Mouse (Mus musculus): ENCODE results near the gene Ttc39d.
"Not testable (repeated sequence)": the region's sequence is repeated elsewhere in the genome, so short reads cannot be mapped to it uniquely, and the experiment has no call there.

Ttc39d gene

DNA sequence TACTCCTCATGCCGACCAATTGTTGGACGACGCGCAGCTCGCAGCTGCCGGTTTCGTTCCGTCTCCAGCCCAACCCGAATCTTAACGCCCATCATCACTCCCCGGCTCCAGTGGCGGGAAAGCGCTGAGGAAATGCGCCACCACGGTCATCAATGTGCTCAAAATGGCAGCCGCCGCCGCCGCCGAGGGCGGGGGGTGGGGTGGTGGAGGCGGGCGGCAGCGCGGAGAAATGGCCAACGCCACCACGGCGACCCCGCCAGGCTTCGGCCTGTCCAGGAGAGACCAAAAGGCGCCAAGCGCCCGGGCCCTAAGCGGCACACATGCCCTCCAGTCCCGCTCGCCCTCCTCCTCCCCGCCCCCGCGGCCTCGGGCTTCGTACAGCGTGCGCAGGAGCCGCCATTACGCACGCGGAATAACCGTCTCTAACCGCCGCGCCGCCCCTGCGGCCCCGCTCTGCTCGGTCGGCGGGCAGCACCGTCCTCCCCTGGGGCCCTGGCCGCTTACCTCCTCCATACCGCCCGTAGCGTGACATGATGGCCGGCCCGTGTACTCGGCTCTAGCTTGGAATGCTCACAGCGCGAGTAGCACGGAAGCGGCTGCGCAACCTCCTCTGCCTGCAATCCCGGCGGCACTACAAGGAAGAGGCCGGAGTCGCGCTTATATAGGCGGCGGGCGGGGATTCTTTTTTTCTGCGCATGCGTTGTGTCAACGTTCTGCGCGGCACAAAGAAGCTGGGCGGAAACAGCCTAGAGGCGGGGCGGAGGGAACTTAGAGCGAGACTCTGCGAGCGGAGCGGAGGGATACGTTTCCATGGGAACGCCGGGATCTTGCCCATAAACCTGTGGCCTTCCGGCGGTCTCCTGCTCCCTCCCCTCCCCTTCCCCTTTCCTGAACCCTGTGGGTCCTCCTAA, at the start of gene Ttc39d, which contains the start of gene Srsf7:
Ttc39d (plus strand) TSS at position 790 of the 911 bp plus-strand sequence.
Srsf7 (minus strand) TSS at position 637 of the 911 bp plus-strand sequence.
- DNase-seq = peak; percentile 99

DNA sequence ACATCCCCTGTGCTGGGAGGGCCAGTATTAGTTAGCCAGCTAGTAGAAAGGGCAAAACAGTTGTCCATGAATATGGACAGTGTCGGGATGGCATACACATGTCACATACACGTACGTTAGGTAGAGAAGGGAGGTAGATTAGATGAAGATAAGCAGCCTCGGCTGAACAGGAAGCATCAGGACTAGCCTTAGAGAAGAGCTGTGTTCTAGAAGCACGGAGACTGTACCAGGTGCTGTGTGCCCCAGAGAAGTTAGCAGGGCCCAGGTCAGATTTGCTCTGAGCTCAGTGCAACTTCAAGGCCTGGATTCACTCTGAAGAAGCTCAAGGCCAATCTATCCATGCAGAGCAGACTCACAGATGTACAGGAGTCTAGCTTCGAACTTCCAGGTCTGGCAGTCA, 49.8 kb upstream of the Ttc39d start:
- no peak for DNase-seq

DNA sequence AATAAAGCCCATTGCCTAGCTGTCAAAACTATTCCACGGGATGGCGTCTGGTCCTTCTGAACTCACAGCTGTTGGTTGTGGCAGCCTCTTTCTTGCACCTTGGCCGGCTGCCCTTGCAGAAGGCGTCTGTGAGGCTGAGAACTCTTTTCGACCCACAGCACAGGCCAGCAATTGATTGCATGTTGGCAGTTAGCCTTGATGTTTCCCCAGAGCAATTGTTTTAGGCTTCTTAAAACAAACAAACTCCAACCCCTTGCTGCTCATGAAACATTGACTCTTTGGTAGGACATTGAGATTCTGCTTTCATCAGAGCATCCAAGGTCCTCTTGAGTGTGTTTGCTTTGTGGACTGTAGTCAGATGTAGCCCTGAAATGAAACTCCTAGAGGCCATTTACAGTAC, 46.8 kb upstream of the Ttc39d start:
- DNase-seq = peak; percentile 28 to 58

DNA sequence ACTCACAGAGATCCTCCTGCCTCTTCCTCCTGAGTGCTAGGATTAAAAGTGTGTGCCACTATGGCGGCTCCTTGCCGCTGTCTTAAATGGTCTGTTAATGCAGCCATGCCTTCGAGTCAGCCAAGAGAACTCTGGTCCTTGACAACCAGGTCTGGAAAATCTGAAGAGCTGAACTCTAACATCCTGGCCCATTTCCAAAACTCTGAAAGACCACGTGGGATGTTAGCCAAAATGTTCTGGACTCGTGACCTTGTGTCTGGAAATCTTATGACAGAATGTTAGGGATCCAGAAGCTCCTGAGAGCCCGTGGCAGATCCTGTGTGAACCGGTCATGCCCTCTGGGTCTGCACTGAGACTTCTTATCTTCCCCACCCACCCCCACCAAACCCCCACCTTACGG, 43.3 kb upstream of the Ttc39d start:
- DNase-seq = no peak

DNA sequence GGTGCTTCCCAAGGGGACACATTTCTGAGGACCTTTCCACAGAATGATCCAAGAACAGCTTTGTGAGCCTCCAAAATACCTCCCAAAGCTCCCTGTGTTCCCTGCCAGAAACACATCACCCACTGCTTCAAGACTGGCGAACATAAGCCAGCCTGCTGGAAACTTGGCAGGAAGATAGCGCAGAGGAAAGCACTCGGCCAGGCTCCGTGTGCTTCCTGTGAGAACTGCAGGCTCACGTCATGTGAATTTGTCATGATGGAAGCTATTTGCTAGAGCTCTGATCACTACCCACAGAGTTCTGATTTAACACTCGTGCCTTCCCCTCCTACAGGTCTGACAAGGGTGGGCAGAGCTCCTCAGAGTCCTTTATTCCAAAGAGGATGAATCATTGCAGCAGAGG, 41.5 kb upstream of the Ttc39d start:
- DNase-seq = peak; percentile 79 to 82

DNA sequence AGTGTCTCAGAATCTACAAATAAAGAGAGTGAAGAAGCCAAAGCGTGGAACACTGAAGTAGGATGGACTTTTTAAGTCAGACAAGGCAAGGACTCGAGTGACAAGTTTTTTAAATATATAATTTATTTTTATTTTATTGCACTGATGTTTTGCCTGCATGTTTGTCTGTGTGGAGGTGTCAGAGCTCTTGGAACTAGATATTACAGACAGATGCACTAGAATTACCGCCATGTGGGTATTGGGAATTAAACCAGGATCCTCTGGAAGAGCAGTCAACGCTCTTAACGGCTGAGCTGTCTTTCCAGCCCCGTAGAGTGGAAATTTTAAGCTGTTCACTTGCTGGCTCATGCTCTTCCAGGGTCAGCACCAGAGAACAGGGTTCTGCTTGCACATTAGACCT, 40.9 kb upstream of the Ttc39d start:
- DNase-seq = no peak

DNA sequence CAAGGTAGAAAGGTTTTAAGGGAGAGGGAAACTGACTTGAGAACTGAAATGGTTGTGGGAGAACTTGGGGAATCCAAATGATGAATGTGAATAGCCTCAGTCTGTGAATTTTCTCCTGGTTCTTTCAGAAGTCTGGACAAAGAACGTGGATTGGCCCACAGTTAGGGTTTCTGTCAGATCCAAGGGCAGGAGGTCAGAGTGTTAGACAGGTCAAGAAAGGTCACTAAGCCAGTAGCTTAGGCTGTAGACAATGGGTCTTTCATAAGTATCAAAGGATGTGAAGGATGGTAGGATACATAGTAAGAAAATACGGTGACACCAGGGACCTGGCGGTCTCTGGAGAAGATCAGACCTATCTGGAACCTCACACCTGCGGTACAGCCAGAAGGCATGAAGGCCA, 39.8 kb upstream of the Ttc39d start:
- DNase-seq = no peak

DNA sequence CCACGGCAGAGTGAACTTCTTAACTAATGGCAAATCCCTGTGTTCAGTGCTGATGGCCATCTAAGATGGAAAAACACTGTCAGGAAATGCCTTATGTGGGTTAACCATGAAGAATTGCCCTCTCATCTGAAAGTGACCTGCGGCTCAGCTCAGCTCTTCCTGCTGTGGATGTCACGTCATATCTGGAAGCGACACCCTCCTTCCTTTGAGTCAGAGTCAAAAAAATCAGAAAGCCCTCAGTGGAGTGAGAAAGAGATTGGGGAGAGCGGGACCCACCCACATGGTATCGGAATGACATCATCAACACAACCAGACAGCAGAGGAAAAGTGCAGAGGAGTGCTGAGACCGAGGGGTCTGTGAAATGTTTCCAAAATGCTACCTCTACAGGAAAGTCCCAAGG, 39.4 kb upstream of the Ttc39d start:
- no peak for DNase-seq

DNA sequence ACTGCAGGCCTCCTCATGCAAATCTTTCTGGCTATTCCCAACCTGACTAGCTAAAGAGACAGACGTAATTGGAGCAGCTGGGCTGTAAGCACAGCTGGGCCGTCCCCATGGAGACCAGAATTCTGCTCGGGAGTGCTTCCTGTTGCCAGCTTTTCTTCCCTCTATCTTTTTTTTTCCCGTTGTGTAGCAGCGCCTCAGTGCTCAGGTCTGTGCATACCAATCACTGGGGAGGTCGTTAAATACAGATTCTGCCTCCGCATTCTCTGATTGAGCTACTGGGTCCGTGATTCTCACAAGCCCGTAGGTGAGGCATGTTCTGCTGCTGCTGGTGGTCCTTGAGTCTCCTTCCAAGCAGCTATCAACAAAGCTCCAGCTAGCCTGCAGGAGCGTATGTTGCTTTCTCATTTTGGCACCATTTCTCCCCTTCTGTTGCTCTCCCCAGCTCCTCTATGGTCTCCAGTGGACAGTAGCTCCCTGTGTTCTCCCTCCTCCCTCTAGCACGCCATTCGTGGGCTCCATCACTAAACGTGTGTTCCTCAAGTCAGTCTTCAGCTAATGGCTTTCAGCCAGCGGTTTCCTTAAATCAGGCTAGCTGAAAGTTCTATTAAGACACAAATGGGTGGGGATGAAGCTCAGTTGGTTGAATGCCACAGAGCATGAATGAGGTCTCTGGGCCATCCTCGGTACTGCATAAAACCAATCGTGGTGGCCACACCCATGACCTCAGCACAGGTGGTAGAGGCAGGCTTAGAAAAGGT, 38.7 kb upstream of the Ttc39d start:
- peak; percentile 61 to 67 for DNase-seq

DNA sequence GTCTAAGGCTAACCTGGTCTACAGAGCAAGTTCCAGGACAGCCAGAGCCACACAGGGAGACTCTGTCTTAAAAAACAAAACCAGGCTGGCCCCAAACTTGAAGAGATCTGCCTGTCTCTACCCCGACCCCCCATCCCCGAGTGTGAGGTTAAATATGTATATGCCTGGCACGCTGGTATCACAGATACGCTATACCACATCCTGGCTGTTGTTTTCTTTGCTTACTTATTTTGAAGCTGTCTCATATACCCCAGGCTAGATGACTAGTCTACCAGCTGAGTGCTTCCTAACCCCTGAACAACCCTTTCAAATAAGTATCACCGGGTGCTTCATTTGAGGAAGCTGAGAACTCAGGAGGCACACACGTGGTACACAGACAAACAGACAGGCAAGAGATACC, 37.5 kb upstream of the Ttc39d start:
- no peak for DNase-seq

DNA sequence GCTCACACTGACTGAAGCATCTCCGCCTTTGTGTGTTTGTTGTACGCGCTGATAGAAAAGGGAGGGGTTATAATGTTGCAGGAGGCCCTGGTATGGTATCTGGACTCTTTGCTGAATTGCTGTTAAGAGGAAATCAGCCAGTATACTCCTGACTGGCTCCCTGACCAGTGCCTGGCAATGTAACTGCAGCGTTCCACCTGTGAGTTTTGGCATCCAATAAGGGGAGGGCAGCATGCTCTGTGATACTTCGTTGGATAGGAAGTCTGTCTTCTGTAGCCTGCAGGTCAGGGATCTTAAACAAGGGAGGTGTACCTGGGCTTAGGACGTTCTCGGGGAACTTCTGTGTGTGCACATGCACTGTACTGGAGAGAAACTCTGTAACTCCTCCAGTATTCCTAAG, 36.3 kb upstream of the Ttc39d start:
- DNase-seq = peak; percentile 74 to 81

DNA sequence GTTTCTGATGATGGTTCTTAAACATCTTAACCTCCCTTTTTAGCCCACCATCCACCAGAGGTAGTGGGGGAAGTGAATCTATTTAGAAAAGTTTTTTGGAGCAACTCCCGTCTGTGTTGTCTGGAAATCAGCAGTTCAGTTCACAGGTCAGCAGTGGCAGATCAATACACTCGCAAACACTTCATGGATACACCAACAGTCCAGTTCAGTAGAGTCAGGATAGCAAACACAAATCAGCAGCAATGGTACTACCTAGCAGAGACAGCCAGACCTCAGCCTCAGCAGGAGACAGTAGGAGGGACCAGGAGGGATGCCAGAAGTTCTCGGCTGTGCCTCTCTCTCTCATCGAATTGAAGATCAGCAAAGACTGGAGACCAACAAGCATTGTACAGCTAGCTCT, 35.3 kb upstream of the Ttc39d start:
- DNase-seq = no peak

DNA sequence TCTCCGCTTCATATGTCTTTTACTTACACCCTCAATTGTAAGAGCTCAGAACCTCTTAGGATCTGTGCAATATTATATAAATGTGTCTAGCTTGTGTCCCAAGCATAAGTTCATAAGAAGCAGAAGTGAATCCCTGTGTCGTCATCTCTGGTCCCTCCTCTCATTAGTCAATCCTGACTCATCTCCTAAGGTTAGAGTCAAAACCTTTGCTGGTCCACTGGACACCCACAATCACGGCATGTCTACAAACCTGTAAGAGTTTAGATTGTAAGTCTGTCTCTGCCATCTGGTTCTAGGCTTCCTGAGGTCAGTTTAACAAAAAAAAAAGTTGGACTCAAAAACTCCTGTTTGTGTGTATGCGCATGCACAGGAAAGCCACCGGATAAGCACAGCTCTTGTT, 34.5 kb upstream of the Ttc39d start:
- DNase-seq = no peak

DNA sequence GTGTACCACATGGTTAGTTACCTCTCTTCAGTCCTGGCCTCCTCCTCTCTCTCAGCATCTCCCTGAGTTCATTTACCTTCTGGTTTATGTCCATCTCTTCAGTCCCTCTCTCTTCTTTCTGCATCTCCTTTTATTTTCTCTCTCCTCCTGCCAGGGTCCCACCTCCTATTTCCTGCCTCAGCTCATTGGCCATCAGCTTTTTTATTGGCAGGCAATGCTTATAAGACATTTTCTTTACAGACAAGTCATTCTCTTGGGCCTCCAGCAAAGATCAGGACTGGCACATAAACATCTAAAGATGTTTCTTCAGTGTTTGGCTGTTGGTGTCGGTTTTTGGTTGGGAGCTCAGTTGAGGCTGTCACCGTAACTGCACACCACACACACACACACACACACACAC, 33.6 kb upstream of the Ttc39d start:
- DNase-seq = no peak

DNA sequence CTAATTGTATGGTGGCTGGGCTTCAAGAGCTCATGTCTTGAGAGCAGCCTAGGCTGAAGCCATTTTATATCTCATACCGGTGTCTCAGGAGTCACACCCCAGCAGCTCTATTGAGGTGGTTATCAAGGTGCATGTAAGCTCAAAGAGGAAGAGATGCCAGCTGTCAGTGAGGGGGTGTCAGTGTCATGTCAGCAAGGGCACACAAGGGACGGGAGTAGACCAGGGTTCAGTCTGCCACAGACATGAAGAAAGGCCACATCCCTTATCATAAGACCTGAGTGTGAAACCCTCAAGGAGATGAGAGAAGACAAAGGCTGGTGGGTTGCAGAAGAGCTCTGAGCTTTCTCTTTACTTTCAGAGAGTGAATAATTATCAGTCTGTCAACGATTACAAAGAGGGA, 33.1 kb upstream of the Ttc39d start:
- no peak for DNase-seq

DNA sequence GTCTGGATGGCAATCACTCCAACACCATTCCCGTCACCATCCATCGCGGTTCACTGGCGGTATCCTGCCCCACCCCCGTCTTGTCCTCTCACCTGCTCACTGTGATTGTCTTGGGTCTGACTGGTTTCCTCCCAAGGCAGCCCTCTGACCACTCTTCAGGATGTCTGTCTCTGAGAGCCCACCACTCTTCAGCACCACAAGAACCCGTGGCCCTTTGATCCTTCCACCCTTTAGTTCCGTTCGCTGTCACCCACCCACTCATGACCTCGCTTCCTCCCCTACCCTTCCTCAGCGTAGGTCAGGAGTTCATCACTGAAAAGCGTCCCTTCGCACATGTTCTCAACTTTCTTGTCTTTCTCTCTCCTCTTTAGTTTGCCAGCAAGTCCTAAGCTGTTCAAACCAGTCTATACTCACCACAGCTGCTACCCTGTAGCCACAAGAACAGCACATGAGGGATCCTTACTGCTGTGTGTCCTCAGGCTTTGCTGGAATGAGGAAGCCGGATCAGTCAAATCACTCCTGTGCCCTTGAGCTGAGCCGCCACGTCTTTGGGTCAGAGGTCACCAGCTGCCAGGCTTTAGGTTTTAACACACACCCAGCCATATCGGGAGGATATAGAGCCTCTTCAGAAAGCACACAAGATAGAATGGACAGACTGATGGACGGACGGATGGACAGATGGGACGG, 32.4 kb upstream of the Ttc39d start:
- DNase-seq = no peak

DNA sequence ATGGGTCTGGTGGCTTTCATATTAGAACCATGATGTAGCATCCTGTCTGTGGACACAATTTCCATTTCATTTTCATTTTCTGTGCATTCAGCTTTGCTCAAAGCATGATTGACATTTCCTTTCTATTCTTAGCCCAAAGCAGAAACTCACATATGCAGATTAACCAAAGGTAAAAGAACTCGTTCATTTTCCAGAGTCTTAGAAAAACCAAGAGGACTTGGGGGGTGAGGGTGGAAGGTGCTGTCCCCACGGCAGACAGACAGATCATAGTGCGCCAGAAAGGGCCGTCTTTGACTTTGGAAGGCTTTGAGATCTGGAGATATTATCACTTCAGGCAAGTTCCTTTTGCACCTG, 31.9 kb upstream of the Ttc39d start:
- DNase-seq = no peak

DNA sequence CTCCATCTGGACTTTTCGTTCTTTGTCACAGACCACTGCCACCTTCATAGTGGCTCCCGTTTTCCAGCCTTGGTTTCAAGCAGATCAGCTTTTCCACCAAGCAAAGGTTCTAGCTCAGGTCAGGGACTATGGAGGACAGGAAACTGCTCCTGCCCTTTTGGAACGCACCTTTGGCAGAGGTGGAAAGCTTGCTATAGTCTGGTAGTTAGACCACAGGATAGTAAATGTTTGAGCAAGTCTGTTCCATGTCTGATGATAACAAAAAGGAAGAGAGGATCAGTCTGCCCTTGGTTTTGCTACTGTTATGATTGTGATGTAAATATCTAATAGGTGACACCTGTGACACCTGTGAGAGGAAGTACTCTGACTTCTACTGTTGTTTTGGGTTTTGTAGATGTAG, 31.3 kb upstream of the Ttc39d start:
- DNase-seq = no peak

DNA sequence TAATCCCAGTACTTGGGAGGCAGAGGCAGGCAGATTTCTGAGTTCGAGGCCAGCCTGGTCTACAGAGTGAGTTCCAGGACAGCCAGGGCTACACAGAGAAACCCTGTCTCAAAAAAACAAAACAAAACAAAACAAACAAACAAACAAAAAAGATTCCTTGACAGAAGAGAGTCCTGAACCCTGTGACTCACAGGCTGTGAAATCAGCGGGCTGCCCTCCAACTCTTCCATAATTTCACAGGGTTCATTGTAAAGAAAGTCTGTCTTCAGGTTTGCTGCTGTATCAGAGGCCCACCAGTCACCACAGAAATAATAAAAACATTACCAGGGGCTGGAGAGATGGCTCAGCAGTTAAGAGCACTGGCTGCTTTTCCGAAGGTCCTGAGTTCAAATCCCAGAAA, 28.4 kb upstream of the Ttc39d start:
- not testable (repeated sequence) for DNase-seq

DNA sequence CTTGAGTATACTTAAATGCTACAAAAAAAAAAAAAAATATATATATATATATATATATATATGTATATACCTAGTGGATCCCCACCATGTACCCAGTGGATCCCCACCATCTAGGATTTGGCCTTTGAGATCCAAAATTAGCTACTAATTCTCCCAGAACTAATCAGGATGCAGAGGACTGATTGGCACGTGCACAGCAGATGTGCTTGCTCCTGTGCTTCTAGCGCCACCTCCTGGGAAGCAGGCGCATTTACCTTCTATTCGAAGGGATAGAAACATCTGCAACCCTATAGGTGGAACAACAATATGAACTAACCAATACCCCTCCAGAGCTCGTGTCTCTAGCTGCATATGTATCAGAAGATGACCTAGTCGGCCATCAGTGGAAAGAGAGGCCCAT, 27.3 kb upstream of the Ttc39d start:
- peak; percentile 75 to 86 for DNase-seq

DNA sequence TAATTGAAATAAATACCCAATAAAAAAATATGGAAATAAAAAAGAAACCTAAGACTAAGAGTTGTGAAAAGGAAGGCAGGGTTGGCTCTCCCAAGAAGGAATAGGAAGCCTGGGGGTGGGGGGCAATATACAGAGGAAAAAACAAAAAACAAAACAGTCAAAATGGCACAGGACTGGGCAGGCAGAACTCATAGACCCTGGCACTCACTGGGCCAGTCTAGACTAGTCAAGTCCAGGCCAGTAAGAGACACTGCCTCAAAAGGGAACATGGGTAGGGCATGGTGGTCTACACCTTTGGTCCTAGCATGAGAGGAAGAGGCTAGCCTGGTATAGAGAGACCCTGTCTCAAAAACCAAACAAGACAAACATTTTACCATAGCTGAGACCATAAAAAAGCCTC, 26.8 kb upstream of the Ttc39d start:
- no peak for DNase-seq

DNA sequence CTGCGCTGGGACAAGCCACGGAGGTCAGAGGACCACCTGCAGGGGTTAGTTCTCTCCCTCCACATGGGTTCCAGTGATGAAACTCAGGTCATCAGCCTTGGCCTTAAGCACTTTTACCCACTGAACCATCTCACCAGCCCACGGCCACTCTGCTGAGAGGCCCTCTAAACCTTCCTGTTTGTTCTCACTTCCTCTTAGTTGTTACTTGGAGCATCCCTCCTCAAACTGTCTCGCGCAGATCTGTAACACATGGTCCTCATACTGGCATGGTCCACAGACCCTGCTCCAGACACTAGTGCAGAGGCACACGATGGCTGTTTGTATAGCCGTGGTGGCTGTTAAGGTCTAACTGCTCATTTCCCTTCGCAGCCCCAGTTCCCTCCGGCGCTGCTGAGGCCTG, 23.6 kb upstream of the Ttc39d start:
- DNase-seq = no peak

DNA sequence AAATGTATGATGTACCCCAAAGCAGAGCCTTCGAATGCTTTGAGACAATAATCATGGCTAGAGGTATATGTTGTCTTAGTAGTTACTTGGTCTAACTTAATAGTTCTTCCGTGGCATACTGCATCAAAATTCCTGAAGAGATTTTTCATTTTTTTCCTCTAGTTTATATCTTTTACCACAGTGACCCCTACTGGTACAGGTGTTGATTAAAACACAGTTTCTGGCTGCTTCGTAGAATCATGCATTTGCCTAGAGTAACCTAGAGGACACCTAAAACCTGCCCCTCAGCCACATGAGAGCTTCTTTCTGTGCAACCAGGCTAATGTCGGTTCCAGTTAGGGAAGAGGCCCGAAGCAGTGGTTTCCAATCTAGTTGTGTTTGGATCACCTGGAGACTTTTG, 14.2 kb upstream of the Ttc39d start:
- no peak for DNase-seq
